10 mouse cellular contexts compared by ENCODE assay signal in genomic region chr1:60652570-60653011, GRCm38 (mm10).
DNase-seq lines count a peak whose midpoint lies in the region; ATAC-seq lines count a peak whose summit lies in the region.
"Had no signal": no experiment of that assay in that cellular context is flagged by ENCODE, and none has a peak within 500 bp of the region (broad histone marks: within the 10 kb centered on the region; RNA-seq: fewer than 3 reads in every experiment).

No protein-coding gene starts in this region.

- 29% methylated on average over 4 of the region's 4 CpGs for WGBS in liver, embryonic 13.5 days (ENCODE audit: insufficient replicate concordance)
- WGBS in intestine, embryonic 16.5 days = 33% methylated on average over 4 of the region's 4 CpGs
- WGBS in stomach, embryonic 16.5 days = 28% methylated on average over 4 of the region's 4 CpGs
- 81% methylated on average over 4 of the region's 4 CpGs for WGBS in limb, embryonic 10.5 days
- WGBS in forebrain, embryonic 14.5 days = 88% methylated on average over 4 of the region's 4 CpGs

- no peaks in the 10 kb centered on the region for H3K9me3 ChIP-seq in liver, embryonic 13.5 days (replicated peaks)
- no peaks in the 10 kb centered on the region for H3K9me3 ChIP-seq in intestine, embryonic 16.5 days (ENCODE audit: control insufficient read depth, low read length)
- H3K9me3 ChIP-seq in stomach, embryonic 16.5 days (replicated peaks; ENCODE audit: control insufficient read depth, low read length) = no peaks in the 10 kb centered on the region
- H3K9me3 ChIP-seq in limb, embryonic 10.5 days (replicated peaks) = no peaks in the 10 kb centered on the region
- H3K9me3 ChIP-seq in forebrain, embryonic 14.5 days (replicated peaks; ENCODE audit: control insufficient read depth, low read length) = no peaks in the 10 kb centered on the region
- H3K9me3 ChIP-seq: G1E had no signal

- H3K27me3 ChIP-seq in liver, embryonic 13.5 days = no peaks in the 10 kb centered on the region
- no peaks in the 10 kb centered on the region for H3K27me3 ChIP-seq in intestine, embryonic 16.5 days (replicated peaks; ENCODE audit: control insufficient read depth, insufficient read depth, low read length)
- no peaks in the 10 kb centered on the region for H3K27me3 ChIP-seq in stomach, embryonic 16.5 days (ENCODE audit: control insufficient read depth, insufficient read depth, low read length)
- no peaks in the 10 kb centered on the region for H3K27me3 ChIP-seq in limb, embryonic 10.5 days (ENCODE audit: low read depth, poor library complexity, severe bottlenecking)
- no peaks in the 10 kb centered on the region; the same call in 1 of the 2 replicates for H3K27me3 ChIP-seq in forebrain, embryonic 14.5 days (replicated peaks; ENCODE audit: control insufficient read depth, insufficient read depth, low read length)

- H3K36me3 ChIP-seq in liver, embryonic 13.5 days = no peaks in the 10 kb centered on the region
- no peaks in the 10 kb centered on the region for H3K36me3 ChIP-seq in intestine, embryonic 16.5 days (ENCODE audit: control insufficient read depth, insufficient read depth, low read length)
- no peaks in the 10 kb centered on the region for H3K36me3 ChIP-seq in stomach, embryonic 16.5 days (ENCODE audit: control insufficient read depth, insufficient read depth, low read length)
- H3K36me3 ChIP-seq in limb, embryonic 10.5 days = no peaks in the 10 kb centered on the region
- H3K36me3 ChIP-seq in forebrain, embryonic 14.5 days (ENCODE audit: control insufficient read depth, insufficient read depth, low read length) = no peaks in the 10 kb centered on the region
- H3K36me3 ChIP-seq: G1E had no signal

- DNase-seq in liver, embryonic 13.5 days = no peak
- no peak for DNase-seq in liver
- no peak for DNase-seq in limb, embryonic 10.5 days (ENCODE audit: low spot score)
- DNase-seq in ovary, postnatal 14 days (ENCODE audit: low spot score) = no peak
- no peak for DNase-seq in forebrain, embryonic 14.5 days (ENCODE audit: low spot score)

- H3K9ac ChIP-seq in liver, embryonic 13.5 days = no peak overlapping the region
- H3K9ac ChIP-seq in intestine, embryonic 16.5 days (ENCODE audit: low read depth, low read length) = no peak overlapping the region
- no peak overlapping the region for H3K9ac ChIP-seq in stomach, embryonic 16.5 days (ENCODE audit: low read length)
- no peak overlapping the region for H3K9ac ChIP-seq in forebrain, embryonic 14.5 days (ENCODE audit: low read length)
- H3K9ac ChIP-seq: liver, embryonic 14.5 days had no signal

- no peak for ATAC-seq in liver, embryonic 13.5 days (ENCODE audit: low read depth)
- ATAC-seq in granulocyte monocyte progenitor cell, adult 5-6 weeks (replicated peaks; ENCODE audit: poor library complexity, severe bottlenecking) = 0 out of 2 replicates have a peak, but pooled peaks have one; percentile 47
- peak; percentile 87 for ATAC-seq in intestine, embryonic 16.5 days
- peak; percentile 60; the same call in 1 of the 2 replicates for ATAC-seq in stomach, embryonic 16.5 days (ENCODE audit: insufficient read depth, low FRiP score)
- no peak for ATAC-seq in forebrain, embryonic 14.5 days

- no peak overlapping the region for H3K4me3 ChIP-seq in liver, embryonic 13.5 days (replicated peaks)
- H3K4me3 ChIP-seq in intestine, embryonic 16.5 days (ENCODE audit: low read length) = no peak overlapping the region
- no peak overlapping the region for H3K4me3 ChIP-seq in stomach, embryonic 16.5 days (replicated peaks; ENCODE audit: low read length)
- no peak overlapping the region for H3K4me3 ChIP-seq in limb, embryonic 10.5 days
- H3K4me3 ChIP-seq in forebrain, embryonic 14.5 days (ENCODE audit: low read depth, low read length) = no peak overlapping the region

- H3K4me1 ChIP-seq in liver, embryonic 13.5 days (replicated peaks) = peaks cover 3% of the 10 kb centered on the region
- H3K4me1 ChIP-seq in intestine, embryonic 16.5 days (ENCODE audit: control insufficient read depth, insufficient read depth, low read length) = 0 out of 2 replicates have a peak, but pooled peaks cover 12% of the 10 kb centered on the region
- peaks cover 8% of the 10 kb centered on the region; the same call in 1 of the 2 replicates for H3K4me1 ChIP-seq in stomach, embryonic 16.5 days (ENCODE audit: control insufficient read depth, insufficient read depth, low read length)
- H3K4me1 ChIP-seq in limb, embryonic 10.5 days = no peaks in the 10 kb centered on the region
- H3K4me1 ChIP-seq in forebrain, embryonic 14.5 days (ENCODE audit: control insufficient read depth, insufficient read depth, low read length) = peaks cover 9% of the 10 kb centered on the region

- no peak overlapping the region for H3K4me2 ChIP-seq in liver, embryonic 13.5 days
- no peak overlapping the region for H3K4me2 ChIP-seq in intestine, embryonic 16.5 days (ENCODE audit: low read depth, low read length)
- H3K4me2 ChIP-seq in stomach, embryonic 16.5 days (ENCODE audit: low read depth, low read length) = no peak overlapping the region
- no peak overlapping the region for H3K4me2 ChIP-seq in forebrain, embryonic 14.5 days (ENCODE audit: low read length)

- 0 out of 2 replicates have a peak overlapping the region, but pooled peaks have one; percentile 2 for H3K27ac ChIP-seq in liver, embryonic 13.5 days
- H3K27ac ChIP-seq in intestine, embryonic 16.5 days (ENCODE audit: low read length) = 0 out of 2 replicates have a peak overlapping the region, but pooled peaks have one; percentile 38
- peak overlapping the region; percentile 26; the same call in 1 of the 2 replicates for H3K27ac ChIP-seq in stomach, embryonic 16.5 days (ENCODE audit: low read length)
- H3K27ac ChIP-seq in limb, embryonic 10.5 days = no peak overlapping the region
- no peak overlapping the region for H3K27ac ChIP-seq in forebrain, embryonic 14.5 days (ENCODE audit: low read depth, low read length)
- H3K27ac ChIP-seq: liver, embryonic 14.5 days had no signal

Comparison
In these comparisons a context has a peak if more than half of its experiments do, and no peak if none do; other contexts are left out.
1. ATAC-seq: peak in granulocyte monocyte progenitor cell, adult 5-6 weeks (single experiment), intestine, embryonic 16.5 days (single experiment) and stomach, embryonic 16.5 days (single experiment); none in liver, embryonic 13.5 days (single experiment) and forebrain, embryonic 14.5 days (single experiment).
2. H3K27ac ChIP-seq: peak in liver, embryonic 13.5 days (single experiment), intestine, embryonic 16.5 days (single experiment) and stomach, embryonic 16.5 days (single experiment); none in limb, embryonic 10.5 days (single experiment) and forebrain, embryonic 14.5 days (single experiment).